Mouse (Mus musculus) ES-E14 (cell line): ENCODE measurements around the gene Msi2.

ENCODE experiments used
- CHD2 ChIP-seq: IDR thresholded peaks from 2 replicates; pipeline ENCODE4 v1.6.1; 2014; ENCODE audit warnings: mild to moderate bottlenecking, low read depth, low read length, inconsistent platforms
- ZNF384 ChIP-seq: IDR thresholded peaks from 2 replicates; pipeline ENCODE4 v1.6.1; 2012; ENCODE audit warnings: low read depth, low read length, inconsistent platforms

GRCm38 (mm10) chr11:88484047-88484446 lies 234.3 kb downstream of the Msi2 start:
- no peak for TF ChIP-seq ZNF384
- TF ChIP-seq CHD2, result no peak
